Comparison of ENCODE assay signal across 15 mouse cellular contexts in the genomic region with DNA sequence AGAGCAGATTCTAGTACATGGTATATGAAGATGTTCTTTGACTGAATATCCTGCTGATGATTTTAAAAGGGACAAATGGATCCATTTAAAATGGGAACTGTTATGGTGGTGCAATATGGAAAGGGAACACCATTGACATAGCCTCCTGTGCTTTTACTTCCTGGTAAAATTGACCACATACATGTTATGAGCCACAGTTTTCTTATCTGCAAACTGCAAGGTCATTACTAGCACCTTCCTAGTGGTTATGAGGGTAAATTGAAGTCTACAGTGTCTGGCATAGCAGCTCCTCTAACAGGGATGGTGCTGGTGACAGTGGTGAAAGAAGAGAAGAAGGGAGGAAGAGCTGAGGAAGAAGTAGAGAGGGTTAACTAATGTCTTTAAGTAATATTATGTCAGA.
A peak's percentile ranks its signal among the peaks of the same experiment; 100 is the strongest.
DNase-seq lines count a peak whose midpoint lies in the region; ATAC-seq and TF ChIP-seq lines count a peak whose summit lies in the region.
"Had no signal": no experiment of that assay in that cellular context is flagged by ENCODE, and none has a peak within 500 bp of the region (broad histone marks: within the 10 kb centered on the region; RNA-seq: fewer than 3 reads in every experiment).

No protein-coding gene starts in this region.

- H3K4me3 ChIP-seq in liver, postnatal 0 days (ENCODE audit: low read depth, low read length) = no peak overlapping the region
- H3K4me3 ChIP-seq in liver, embryonic 11.5 days (ENCODE audit: low read depth, low read length) = no peak overlapping the region
- H3K4me3 ChIP-seq in small intestine, adult 2 months (ENCODE audit: low read depth, low read length) = no peak overlapping the region
- no peak overlapping the region for H3K4me3 ChIP-seq in heart, adult 2 months
- H3K4me3 ChIP-seq: embryonic facial prominence, embryonic 12.5 days; forebrain, embryonic 15.5 days; heart, embryonic 13.5 days; hindbrain, embryonic 10.5 days had no signal

- TF ChIP-seq EP300 in liver, postnatal 0 days (IDR thresholded peaks at IDR 0.05; ENCODE audit: low read depth) = no peak
- TF ChIP-seq EP300 in heart, adult 2 months (IDR thresholded peaks at IDR 0.05; ENCODE audit: insufficient read depth, low read depth, low read length) = no peak

- no peaks in the 10 kb centered on the region for H3K9me3 ChIP-seq in liver, postnatal 0 days (ENCODE audit: low read length)
- no peaks in the 10 kb centered on the region for H3K9me3 ChIP-seq in liver, embryonic 11.5 days (ENCODE audit: control insufficient read depth, low read length)
- H3K9me3 ChIP-seq: embryonic facial prominence, embryonic 12.5 days; forebrain, embryonic 15.5 days; heart, embryonic 13.5 days; hindbrain, embryonic 10.5 days had no signal

- H3K27ac ChIP-seq in liver, postnatal 0 days (ENCODE audit: low read depth) = no peak overlapping the region
- H3K27ac ChIP-seq in liver, embryonic 11.5 days (ENCODE audit: low read depth, low read length) = no peak overlapping the region
- peak overlapping the region; percentile 53 for H3K27ac ChIP-seq in small intestine, adult 2 months (ENCODE audit: insufficient read depth, low read depth, low read length)
- no peak overlapping the region for H3K27ac ChIP-seq in heart, adult 2 months
- H3K27ac ChIP-seq: embryonic facial prominence, embryonic 12.5 days; forebrain, embryonic 15.5 days; heart, embryonic 13.5 days; hindbrain, embryonic 10.5 days; hindbrain, embryonic 14.5 days had no signal

- intact Hi-C loops in heart, adult 2 months (cut with DNase I) = no loop called here

- H3K27me3 ChIP-seq in liver, postnatal 0 days (ENCODE audit: insufficient read depth, low read length) = no peaks in the 10 kb centered on the region
- H3K27me3 ChIP-seq in liver, embryonic 11.5 days (replicated peaks; ENCODE audit: control insufficient read depth, insufficient read depth, low read length) = no peaks in the 10 kb centered on the region
- H3K27me3 ChIP-seq in small intestine, adult 2 months (ENCODE audit: control insufficient read depth, insufficient read depth, low read length) = no peaks in the 10 kb centered on the region
- H3K27me3 ChIP-seq in heart, adult 2 months (ENCODE audit: control insufficient read depth, insufficient read depth, low read length) = no peaks in the 10 kb centered on the region
- H3K27me3 ChIP-seq: embryonic facial prominence, embryonic 12.5 days; forebrain, embryonic 15.5 days; heart, embryonic 13.5 days had no signal

- H3K9ac ChIP-seq in liver, postnatal 0 days (replicated peaks) = no peak overlapping the region
- no peak overlapping the region for H3K9ac ChIP-seq in liver, embryonic 11.5 days (ENCODE audit: low read depth, low read length)
- H3K9ac ChIP-seq in heart, adult 2 months (ENCODE audit: low read depth, low read length) = no peak overlapping the region
- H3K9ac ChIP-seq: embryonic facial prominence, embryonic 12.5 days; forebrain, embryonic 15.5 days; heart, embryonic 13.5 days; hindbrain, embryonic 14.5 days had no signal

- no peaks in the 10 kb centered on the region for H3K79me2 ChIP-seq in heart, adult 2 months (replicated peaks; ENCODE audit: control insufficient read depth, insufficient read depth, low read length)

- H3K4me1 ChIP-seq in liver, postnatal 0 days (ENCODE audit: insufficient read depth) = peaks cover 3% of the 10 kb centered on the region; the same call in 1 of the 2 replicates
- H3K4me1 ChIP-seq in liver, embryonic 11.5 days (replicated peaks; ENCODE audit: control insufficient read depth, insufficient read depth, low read length) = no peaks in the 10 kb centered on the region
- peaks cover 24% of the 10 kb centered on the region; the same call in 1 of the 2 replicates for H3K4me1 ChIP-seq in small intestine, adult 2 months (ENCODE audit: control insufficient read depth, insufficient read depth, insufficient read length, low read length)
- 0 out of 2 replicates have a peak, but pooled peaks cover 1% of the 10 kb centered on the region for H3K4me1 ChIP-seq in heart, adult 2 months (ENCODE audit: control insufficient read depth, insufficient read depth, low read length)
- H3K4me1 ChIP-seq: forebrain, embryonic 15.5 days; heart, embryonic 13.5 days had no signal

- TF ChIP-seq CTCF in liver, postnatal 0 days (IDR thresholded peaks at IDR 0.05; ENCODE audit: low read depth) = no peak
- TF ChIP-seq CTCF in small intestine, adult 2 months (IDR thresholded peaks at IDR 0.05; ENCODE audit: extremely low read depth, insufficient read length, insufficient replicate concordance, low read depth, low read length) = no peak
- TF ChIP-seq CTCF in heart, adult 2 months (IDR thresholded peaks at IDR 0.05) = no peak

- no peaks in the 10 kb centered on the region for H3K36me3 ChIP-seq in liver, postnatal 0 days (replicated peaks; ENCODE audit: insufficient read depth, low read length)
- no peaks in the 10 kb centered on the region for H3K36me3 ChIP-seq in liver, embryonic 11.5 days (ENCODE audit: control insufficient read depth, insufficient read depth, low read length)
- no peaks in the 10 kb centered on the region for H3K36me3 ChIP-seq in small intestine, adult 2 months (ENCODE audit: control insufficient read depth, insufficient read depth, low read length)
- no peaks in the 10 kb centered on the region for H3K36me3 ChIP-seq in heart, adult 2 months (ENCODE audit: control insufficient read depth, insufficient read depth, low read length)
- H3K36me3 ChIP-seq: embryonic facial prominence, embryonic 12.5 days; forebrain, embryonic 15.5 days; heart, embryonic 13.5 days; hindbrain, embryonic 10.5 days had no signal

- TF ChIP-seq POLR2A in small intestine, adult 2 months (IDR thresholded peaks at IDR 0.05; ENCODE audit: low read depth, low read length) = no peak
- TF ChIP-seq POLR2A in heart, adult 2 months (IDR thresholded peaks at IDR 0.05; ENCODE audit: insufficient read depth, low read depth, low read length) = no peak

- DNase-seq in heart, adult 11 months = peak; percentile 16
- DNase-seq in heart, postnatal 4 days = no peak
- no peak for DNase-seq in liver, postnatal 0 days
- DNase-seq in liver, embryonic 11.5 days (ENCODE audit: low spot score) = no peak
- no peak for DNase-seq in adrenal gland, postnatal 36 days
- no peak for DNase-seq in heart, adult 2 months
- DNase-seq: cerebellum, adult 18-20 months; cerebellum, postnatal 14 days had no signal

- no peak overlapping the region for H3K4me2 ChIP-seq in liver, postnatal 0 days (ENCODE audit: low read depth, low read length)
- H3K4me2 ChIP-seq in liver, embryonic 11.5 days = no peak overlapping the region
- H3K4me2 ChIP-seq: embryonic facial prominence, embryonic 12.5 days; forebrain, embryonic 15.5 days; heart, embryonic 13.5 days; hindbrain, embryonic 14.5 days had no signal

- 0 out of 2 replicates have a peak, but pooled peaks have one; percentile 19 for ATAC-seq in liver, postnatal 0 days
- ATAC-seq in liver, embryonic 11.5 days (replicated peaks; ENCODE audit: low FRiP score) = no peak
- ATAC-seq in megakaryocyte, adult 5-6 weeks (ENCODE audit: poor library complexity, severe bottlenecking) = peak; percentile 83
- ATAC-seq: forebrain, embryonic 15.5 days had no signal
